Mouse (Mus musculus) frontal cortex, postnatal 14 days (tissue): Measurements from ENCODE around the gene Retsat.

Experiments
- DNase-seq, 2 experiments: peaks; one replicate each; pipeline ENCODE4 v3.0.0; 2022; ENCODE audit warnings: low spot score in 2 of 2

Gene Retsat

GRCm38 (mm10) chr6:72623661-72624402 lies 25.6 kb downstream of the Retsat start:
- no peak for DNase-seq

GRCm38 (mm10) chr6:72626391-72626790 lies 28.1 kb downstream of the Retsat start:
- DNase-seq = no peak

- DNase-seq = no peak
Measured at GRCm38 (mm10) chr6:72627276-72627675, 29.0 kb downstream of the Retsat start.

GRCm38 (mm10) chr6:72630370-72630769 lies 32.1 kb downstream of the Retsat start:
- DNase-seq = no peak

- no peak for DNase-seq
Measured at GRCm38 (mm10) chr6:72630961-72631360, 32.7 kb downstream of the Retsat start.

GRCm38 (mm10) chr6:72631700-72632099 lies 33.4 kb downstream of the Retsat start:
- no peak for DNase-seq

- no peak for DNase-seq
Measured at GRCm38 (mm10) chr6:72634311-72634710, 36.0 kb downstream of the Retsat start.

- peak in 1 of 2 experiments; percentile 41 for DNase-seq
Measured at GRCm38 (mm10) chr6:72635760-72636431, 37.6 kb downstream of the Retsat start.

- DNase-seq = no peak
Measured at GRCm38 (mm10) chr6:72636940-72637339, 38.7 kb downstream of the Retsat start.

- DNase-seq = no peak
Measured at GRCm38 (mm10) chr6:72641218-72641954, 43.1 kb downstream of the Retsat start.

GRCm38 (mm10) chr6:72644576-72644975 lies 46.3 kb downstream of the Retsat start:
- DNase-seq = no peak

- DNase-seq = no peak
Measured at GRCm38 (mm10) chr6:72645364-72645763, 47.1 kb downstream of the Retsat start.

GRCm38 (mm10) chr6:72647383-72647820 lies 49.1 kb downstream of the Retsat start:
- peak; percentile 44 to 74 for DNase-seq

GRCm38 (mm10) chr6:72648002-72648595 lies 49.8 kb downstream of the Retsat start:
- DNase-seq = no peak

GRCm38 (mm10) chr6:72650338-72650851 lies 52.1 kb downstream of the Retsat start:
- peak; percentile 38 to 42 for DNase-seq

GRCm38 (mm10) chr6:72653419-72653818 lies 55.1 kb downstream of the Retsat start:
- no peak for DNase-seq

- no peak for DNase-seq
Measured at GRCm38 (mm10) chr6:72654355-72654754, 56.1 kb downstream of the Retsat start.

- no peak for DNase-seq
Measured at GRCm38 (mm10) chr6:72655309-72656052, 57.2 kb downstream of the Retsat start.

- DNase-seq = no peak
Measured at GRCm38 (mm10) chr6:72656053-72656442, 57.8 kb downstream of the Retsat start.

- DNase-seq = no peak
Measured at GRCm38 (mm10) chr6:72658006-72658405, 59.7 kb downstream of the Retsat start.
